Mouse (Mus musculus): ENCODE measurements around the gene Sult1e1. TPM values are rescaled to one million over a fixed set of nuclear protein-coding genes. Genes with fewer than 3 reads are reported as not detected.

Sult1e1 gene
- total and polyA plus RNA-seq, 3 experiments, result not detected

DNA sequence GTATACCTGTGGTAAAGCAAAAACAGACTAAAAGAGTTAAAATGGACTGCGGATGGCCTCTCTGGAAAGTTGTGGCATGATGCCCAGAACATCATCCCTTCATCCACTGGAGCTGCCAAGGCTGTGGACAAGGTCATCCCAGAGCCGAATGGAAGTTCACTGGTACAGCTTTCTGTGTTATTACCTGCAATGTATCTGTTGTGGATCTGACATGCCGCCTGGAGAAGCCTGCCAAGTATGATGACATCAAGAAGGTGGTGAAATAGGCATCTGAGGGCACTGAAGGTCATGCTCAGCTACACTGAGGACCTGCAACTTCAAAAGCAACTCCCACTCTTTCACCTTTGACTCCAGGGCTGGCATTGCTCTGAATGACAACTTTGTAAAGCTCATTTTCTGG is 9.6 kb upstream of the Sult1e1 start:
- H3K4me3 ChIP-seq (ENCODE audit: control insufficient read depth in 1 of 2, insufficient read depth in 1 of 2, low read depth in 2 of 2, low read length in 2 of 2), result no peak overlapping the region
- H3K9me3 ChIP-seq (replicated peaks; ENCODE audit: insufficient read depth, low read length), result no peaks in the 10 kb centered on the region
- DNase-seq (ENCODE audit: low read depth, low spot score), result no peak
- no peak overlapping the region for H3K27ac ChIP-seq (ENCODE audit: control insufficient read depth, low read depth, low read length)
- H3K4me1 ChIP-seq (ENCODE audit: control insufficient read depth in 1 of 2, insufficient read depth in 2 of 2, low read length in 2 of 2), result no peaks in the 10 kb centered on the region
- H3K36me3 ChIP-seq (ENCODE audit: control insufficient read depth in 1 of 2, insufficient read depth in 2 of 2, low read length in 2 of 2), result no peaks in the 10 kb centered on the region
- TF ChIP-seq RCOR1 (IDR thresholded peaks at IDR 0.05; ENCODE audit: low read depth, low read length) (no peak), SMC3 (IDR thresholded peaks at IDR 0.05; ENCODE audit: low read depth, low read length) (no peak), MYC (IDR thresholded peaks at IDR 0.05; ENCODE audit: low read depth, low read length) (no peak), JUND (IDR thresholded peaks at IDR 0.05; ENCODE audit: low read depth, low read length) (no peak), CHD1 (IDR thresholded peaks at IDR 0.05; ENCODE audit: low read depth, low read length) (no peak), POLR2AphosphoS2 (IDR thresholded peaks at IDR 0.05; ENCODE audit: low read length) (no peak), ZMIZ1 (IDR thresholded peaks at IDR 0.05; ENCODE audit: low read depth, low read length) (no peak), USF2 (IDR thresholded peaks at IDR 0.05; ENCODE audit: borderline replicate concordance in 1 of 2, insufficient read depth in 1 of 2, low read depth in 1 of 2, low read length in 2 of 2) (no peak), MAX (IDR thresholded peaks at IDR 0.05; ENCODE audit: low read length) (no peak)
- no peaks in the 10 kb centered on the region for H3K79me2 ChIP-seq (ENCODE audit: control insufficient read depth, insufficient read depth, low read length, poor library complexity)
- H3K9ac ChIP-seq (ENCODE audit: control insufficient read depth, low read depth, low read length, poor library complexity, severe bottlenecking), result no peak overlapping the region
- no peaks in the 10 kb centered on the region for H3K27me3 ChIP-seq (ENCODE audit: control insufficient read depth in 1 of 2, insufficient read depth in 2 of 2, low read length in 2 of 2)

DNA sequence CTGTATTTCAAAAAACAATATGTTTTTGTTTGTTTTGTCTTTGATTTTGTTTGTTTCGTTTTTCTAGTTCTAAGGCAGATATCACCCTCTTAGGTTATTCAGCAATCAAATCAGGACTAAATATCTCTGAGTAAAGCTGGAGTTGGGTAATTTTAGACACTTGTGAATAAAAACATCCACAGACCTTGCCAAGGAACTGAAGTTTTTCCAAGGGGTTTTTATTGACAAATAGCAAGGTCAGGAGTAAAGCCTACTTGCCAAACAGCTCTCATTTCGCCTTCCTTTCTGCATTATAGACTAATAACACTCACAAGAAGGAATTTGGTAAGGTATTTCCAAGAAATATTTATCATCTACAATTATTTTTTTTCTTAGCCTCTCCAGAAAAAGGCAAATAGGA is 6.5 kb upstream of the Sult1e1 start:
- Histone ChIP-seq H3K79me2 (ENCODE audit: control insufficient read depth, insufficient read depth, low read length, poor library complexity) (no peaks in the 10 kb centered on the region), H3K27ac (ENCODE audit: control insufficient read depth, low read depth, low read length) (no peak overlapping the region), H3K9ac (ENCODE audit: control insufficient read depth, low read depth, low read length, poor library complexity, severe bottlenecking) (no peak overlapping the region), H3K4me1 (ENCODE audit: control insufficient read depth in 1 of 2, insufficient read depth in 2 of 2, low read length in 2 of 2) (no peaks in the 10 kb centered on the region), H3K27me3 (ENCODE audit: control insufficient read depth in 1 of 2, insufficient read depth in 2 of 2, low read length in 2 of 2) (no peaks in the 10 kb centered on the region), H3K9me3 (replicated peaks; ENCODE audit: insufficient read depth, low read length) (no peaks in the 10 kb centered on the region), H3K4me3 (ENCODE audit: control insufficient read depth in 1 of 2, insufficient read depth in 1 of 2, low read depth in 2 of 2, low read length in 2 of 2) (no peak overlapping the region), H3K36me3 (ENCODE audit: control insufficient read depth in 1 of 2, insufficient read depth in 2 of 2, low read length in 2 of 2) (no peaks in the 10 kb centered on the region)
- TF ChIP-seq ZKSCAN1 (IDR thresholded peaks at IDR 0.05; ENCODE audit: low read depth, low read length) (no peak), GATA1 (IDR thresholded peaks at IDR 0.05; ENCODE audit: low read depth, low read length) (no peak), ELF1 (IDR thresholded peaks at IDR 0.05; ENCODE audit: low read depth, low read length) (no peak), KAT2A (conservative IDR thresholded peaks at IDR 0.05; ENCODE audit: low read depth, low read length) (no peak), ZMIZ1 (IDR thresholded peaks at IDR 0.05; ENCODE audit: low read depth, low read length) (no peak), USF2 (IDR thresholded peaks at IDR 0.05; ENCODE audit: borderline replicate concordance in 1 of 2, insufficient read depth in 1 of 2, low read depth in 1 of 2, low read length in 2 of 2) (no peak), NRF1 (IDR thresholded peaks at IDR 0.05; ENCODE audit: insufficient read depth, low read depth, low read length, poor library complexity, severe bottlenecking) (no peak), UBTF (IDR thresholded peaks at IDR 0.05; ENCODE audit: borderline replicate concordance, insufficient read depth, low read depth, low read length) (no peak), EP300 (IDR thresholded peaks at IDR 0.05; ENCODE audit: low read depth in 1 of 2, low read length in 2 of 2) (no peak), RAD21 (IDR thresholded peaks at IDR 0.05; ENCODE audit: low read depth, low read length) (no peak), SMC3 (IDR thresholded peaks at IDR 0.05; ENCODE audit: low read depth, low read length) (no peak), MYC (IDR thresholded peaks at IDR 0.05; ENCODE audit: low read depth, low read length) (no peak), POLR2AphosphoS5 (IDR thresholded peaks at IDR 0.05; ENCODE audit: borderline replicate concordance, low read depth, low read length) (no peak), POLR2A (IDR thresholded peaks at IDR 0.05; ENCODE audit: control insufficient read depth in 1 of 2, insufficient read depth in 1 of 2, low read depth in 1 of 2, low read length in 2 of 2, poor library complexity in 1 of 2) (no peak), CTCF (IDR thresholded peaks at IDR 0.05 in 2 of 3, conservative IDR thresholded peaks at IDR 0.05 in 1 of 3; ENCODE audit: control insufficient read depth in 1 of 3, insufficient read depth in 1 of 3, low read depth in 2 of 3, low read length in 3 of 3, poor library complexity in 1 of 3, severe bottlenecking in 1 of 3) (no peak), USF1 (IDR thresholded peaks at IDR 0.05; ENCODE audit: low read depth, low read length) (no peak)
- DNase-seq (ENCODE audit: low read depth, low spot score), result no peak

All from MEL (cell line).